Mouse (Mus musculus) ZHBTc4 (cell line): Measurements from ENCODE around the gene Mbtps1.

Experiments
- DNase-seq: peaks from one replicate; pipeline ENCODE4 v3.0.0-alpha.2; 2011; ENCODE audit warnings: low read depth, low spot score

Mbtps1 gene

DNA sequence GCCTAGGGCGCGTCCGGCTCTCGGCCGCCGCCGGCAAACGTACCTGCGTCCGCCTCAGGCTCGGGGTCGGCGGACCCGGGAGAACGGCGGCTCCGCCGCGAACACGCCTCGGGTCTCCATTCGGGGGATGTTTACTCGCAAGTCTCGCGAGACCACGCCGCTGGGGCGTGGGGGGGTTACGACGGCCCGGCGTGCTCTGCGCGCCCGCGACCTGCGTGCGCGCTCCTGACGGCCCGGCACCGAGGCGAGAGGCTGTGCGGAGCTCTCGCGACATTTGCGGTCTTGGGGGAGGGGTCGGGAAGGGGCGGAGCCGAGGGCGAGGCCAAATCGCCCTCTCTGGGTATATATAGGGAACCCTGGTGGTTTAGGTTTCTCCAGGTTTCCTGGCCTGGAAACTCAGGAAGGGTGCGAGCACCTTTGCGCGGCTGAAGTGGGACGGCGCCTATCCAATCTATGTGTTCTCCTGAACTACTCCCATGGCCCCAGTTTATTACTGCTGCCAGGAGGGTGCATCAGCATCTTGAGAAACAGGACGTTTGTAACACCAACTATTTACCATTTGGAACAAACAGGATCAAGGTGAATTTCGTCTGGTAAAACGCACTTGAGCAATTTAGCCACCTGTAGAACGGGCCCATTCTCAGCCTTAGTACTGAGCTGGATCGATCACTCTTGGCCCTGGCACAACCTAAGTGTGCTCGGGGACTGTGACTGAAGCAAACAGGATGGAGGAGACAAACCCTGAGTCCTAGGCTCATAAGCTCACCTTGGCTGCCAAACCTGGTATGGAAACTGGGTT, at the start of gene Mbtps1:
Gene Mbtps1, minus strand, starts transcription at position 133 of the 799 bp plus-strand sequence.
- peak; percentile 100 for DNase-seq

DNA sequence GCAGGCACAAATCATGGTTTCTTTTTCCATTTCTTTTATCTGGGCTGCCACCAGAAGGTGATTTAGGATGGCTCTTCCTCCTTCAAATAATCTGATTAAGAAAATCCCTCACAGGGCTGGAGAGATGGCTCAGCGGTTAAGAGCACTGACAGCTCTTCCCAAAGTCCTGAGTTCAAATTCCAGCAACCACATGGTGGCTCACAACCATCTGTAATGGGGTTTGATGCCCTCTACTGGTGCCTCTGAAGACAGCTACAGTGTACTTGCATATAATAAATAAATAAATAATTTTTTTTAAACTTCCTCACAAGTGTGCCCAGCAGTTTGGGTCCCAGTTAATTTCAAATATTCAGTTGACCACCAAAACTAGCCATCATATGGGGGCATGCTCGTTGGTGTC, 47.7 kb upstream of the Mbtps1 start:
- DNase-seq, result peak; percentile 47

DNA sequence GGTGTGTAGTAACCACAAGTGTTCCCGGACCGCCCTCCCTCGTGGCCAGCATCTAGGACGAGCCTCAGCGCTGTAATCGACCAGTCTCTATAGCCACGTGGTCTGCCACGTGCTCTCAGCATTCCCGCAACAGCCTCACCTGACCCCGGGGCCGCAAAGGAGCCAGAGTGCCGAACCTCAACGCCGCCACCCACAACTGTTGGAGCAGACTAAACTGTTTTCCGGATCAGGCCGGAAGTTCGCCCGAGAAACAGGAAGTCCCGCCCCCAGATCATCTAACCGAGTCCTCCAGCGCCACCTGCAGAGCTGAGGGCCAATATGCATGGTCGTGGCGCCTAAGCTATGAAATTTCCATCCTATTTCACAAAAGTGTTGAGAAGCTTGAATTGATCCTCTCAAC, 46.5 kb upstream of the Mbtps1 start, which contains the start of gene Taf1c:
Gene Taf1c, minus strand, starts transcription at position 227 of the 400 bp plus-strand sequence.
- DNase-seq, result peak; percentile 98

GRCm38 (mm10) chr8:119604398-119604803, 45.9 kb upstream of the Mbtps1 start:
- DNase-seq, result no peak

GRCm38 (mm10) chr8:119603771-119604170, 45.2 kb upstream of the Mbtps1 start:
- no peak for DNase-seq

DNA sequence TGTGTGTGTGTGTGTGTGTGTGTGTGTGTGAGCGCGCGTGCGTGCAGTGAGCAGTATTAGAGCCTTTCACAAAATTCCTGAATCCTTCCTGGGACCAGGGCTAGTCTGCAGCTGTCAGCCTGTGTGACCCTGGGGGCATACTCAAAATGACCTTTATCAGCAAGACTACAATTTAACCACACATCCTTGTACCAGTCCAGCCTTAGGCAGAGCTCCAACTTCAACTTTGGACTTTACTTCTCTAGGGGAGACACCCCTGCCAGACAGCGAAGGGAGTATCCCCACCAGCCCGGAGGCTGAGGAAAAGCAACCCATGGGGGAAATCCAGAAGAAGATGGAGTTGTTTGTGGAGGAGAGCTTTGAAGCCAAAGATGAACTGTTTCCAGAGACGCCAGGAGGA, 32.9 kb upstream of the Mbtps1 start:
- DNase-seq, result no peak

GRCm38 (mm10) chr8:119590348-119590747, 31.8 kb upstream of the Mbtps1 start:
- no peak for DNase-seq

GRCm38 (mm10) chr8:119588844-119589243, 30.3 kb upstream of the Mbtps1 start:
- no peak for DNase-seq

DNA sequence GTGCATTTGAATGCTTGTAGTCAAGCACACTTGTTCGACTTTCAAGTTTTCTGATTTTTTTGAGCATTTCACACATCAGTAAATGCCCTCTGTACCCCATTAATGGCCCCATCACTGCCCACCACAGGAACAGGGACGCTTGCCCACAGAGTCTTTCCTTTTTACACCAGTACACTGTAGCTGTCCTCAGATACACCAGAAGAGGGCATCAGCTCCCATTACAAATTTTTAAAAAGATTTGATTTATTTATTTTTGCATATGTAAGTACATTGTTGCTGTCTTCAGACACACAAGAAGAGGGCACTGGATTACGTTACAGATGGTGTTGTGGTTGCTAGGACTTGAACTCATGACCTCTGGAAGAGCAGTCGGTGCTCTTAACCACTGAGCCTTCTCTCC, 29.8 kb upstream of the Mbtps1 start:
- DNase-seq, result no peak

- peak; percentile 66 for DNase-seq
Observed at GRCm38 (mm10) chr8:119585901-119586300, 27.4 kb upstream of the Mbtps1 start.

GRCm38 (mm10) chr8:119580441-119581161, 22.1 kb upstream of the Mbtps1 start:
- DNase-seq, result no peak

GRCm38 (mm10) chr8:119579096-119579495, 20.6 kb upstream of the Mbtps1 start:
- no peak for DNase-seq

DNA sequence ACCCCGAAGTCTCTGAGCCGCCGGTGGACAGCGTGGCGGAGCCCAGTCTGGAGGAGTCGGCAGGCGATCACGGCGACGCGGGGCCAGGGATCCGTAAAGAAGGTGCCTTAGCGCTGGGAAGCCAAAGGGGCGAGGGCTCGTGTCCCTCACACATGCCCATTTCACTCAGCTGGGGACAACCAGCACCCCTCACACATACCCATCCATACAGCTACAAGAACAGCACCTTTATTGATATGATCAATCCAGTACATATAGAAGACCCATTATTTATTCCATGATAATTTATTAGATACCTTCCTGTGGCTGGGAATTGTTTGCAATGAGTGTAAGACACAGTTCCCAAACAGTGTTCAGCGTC, 16.8 kb upstream of the Mbtps1 start:
- DNase-seq, result no peak

DNA sequence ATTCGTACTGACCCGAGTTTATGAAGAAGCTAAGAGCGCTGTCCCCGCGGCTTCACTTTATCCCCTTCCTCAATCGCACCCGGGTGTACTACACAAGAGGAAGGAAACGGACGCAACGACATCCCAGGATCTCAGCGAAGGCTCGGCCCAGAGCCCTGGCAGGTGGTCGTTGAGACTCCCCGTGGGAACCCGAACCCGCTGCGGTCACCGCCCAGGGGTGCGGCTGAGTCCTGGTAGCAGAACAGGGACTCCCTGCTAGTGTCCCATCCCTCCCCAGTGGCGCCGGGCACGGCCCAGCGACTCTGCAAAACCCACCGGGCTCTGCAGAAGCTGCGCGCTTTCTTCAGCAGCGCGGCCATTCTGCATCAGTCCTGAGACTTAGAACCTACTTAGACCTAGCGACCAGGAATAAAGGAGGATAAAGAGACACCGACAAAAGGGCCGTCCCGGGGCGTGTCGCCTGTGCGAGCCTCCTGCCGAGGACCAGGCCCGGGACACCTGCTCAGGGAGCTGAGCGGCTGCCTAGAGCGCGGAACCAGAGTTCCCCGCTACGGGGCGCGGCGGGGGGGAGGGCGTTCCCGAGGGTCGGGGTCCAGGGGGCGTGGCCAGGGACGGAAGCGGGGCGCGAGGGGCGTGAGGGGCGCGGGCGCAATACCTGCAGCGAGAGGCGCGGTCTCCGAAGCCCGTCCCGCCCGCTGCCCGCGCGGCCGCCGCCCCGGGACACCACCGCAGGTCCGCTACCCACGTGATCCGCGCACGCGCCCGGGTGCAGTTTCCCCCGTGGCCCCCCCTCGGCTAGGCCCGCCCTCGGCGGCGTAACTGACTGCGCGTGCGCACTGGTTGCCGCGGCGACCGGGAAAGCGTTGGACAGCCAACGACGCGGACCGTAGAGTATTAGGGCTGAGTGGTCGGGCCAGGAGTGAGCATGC, 16.2 kb upstream of the Mbtps1 start, which contains the start of the genes Hsdl1 and Dnaaf1:
Gene Hsdl1, minus strand, starts transcription at position 747 of the 929 bp plus-strand sequence.
Gene Dnaaf1, plus strand, starts transcription at position 799 of the 929 bp plus-strand sequence.
- peak; percentile 97 for DNase-seq

DNA sequence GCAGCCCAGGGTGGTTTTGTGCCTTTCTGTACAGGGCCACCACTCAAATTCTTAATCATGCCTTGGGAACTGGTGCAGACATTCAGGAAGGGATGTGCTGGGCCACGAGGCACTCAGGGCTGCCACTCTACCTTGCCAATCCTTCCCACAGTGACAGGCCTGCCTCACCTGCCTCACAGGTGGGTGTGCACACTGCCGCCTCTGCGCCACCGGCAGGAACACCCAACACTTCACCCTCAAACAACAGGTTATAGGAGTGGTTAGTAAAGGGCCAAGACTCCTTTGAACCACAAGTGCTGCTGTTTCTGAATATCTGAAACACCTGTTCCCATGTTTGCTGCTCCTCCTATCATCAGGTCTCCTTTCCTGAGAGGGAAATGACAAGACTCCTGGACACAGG, 13.9 kb upstream of the Mbtps1 start:
- DNase-seq, result no peak

DNA sequence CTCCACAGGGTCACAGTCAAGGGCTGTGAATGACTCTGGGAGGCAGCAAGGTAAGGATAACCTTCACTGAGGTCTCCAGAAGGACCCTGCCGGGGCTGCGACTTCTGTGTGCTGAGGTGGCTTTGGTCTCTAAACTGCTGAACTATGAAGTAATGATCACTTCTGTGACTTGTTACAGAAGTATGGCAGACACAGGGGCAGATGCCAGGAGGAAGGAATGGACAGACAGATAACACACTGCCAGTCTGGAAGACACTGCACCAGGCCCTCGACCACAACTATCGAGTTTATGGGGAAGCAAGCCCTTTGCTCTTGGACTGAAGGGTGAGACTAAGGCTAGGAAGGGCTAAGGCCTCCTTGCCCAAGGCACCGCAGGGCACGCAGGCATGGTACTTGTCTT, 12.6 kb upstream of the Mbtps1 start:
- no peak for DNase-seq

DNA sequence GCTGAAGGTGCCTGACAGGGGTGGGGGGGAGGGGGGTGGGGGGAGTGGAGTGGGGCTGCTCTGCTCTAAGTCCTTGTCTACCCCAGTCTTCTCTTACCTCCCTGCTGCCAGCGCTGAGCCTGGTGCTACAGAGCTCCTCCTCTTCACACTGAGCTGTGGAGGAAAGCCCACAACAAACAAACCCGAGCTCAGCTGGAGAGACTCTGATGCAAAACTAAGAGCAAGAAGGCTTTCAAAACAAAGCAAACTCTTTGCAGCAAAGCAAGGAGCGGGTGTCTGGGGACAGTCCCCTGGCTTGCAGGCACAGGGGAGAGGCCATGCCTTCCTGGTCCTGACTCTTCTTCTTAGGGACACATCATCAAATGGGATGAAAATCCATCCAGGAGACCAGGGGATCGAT, 11.3 kb upstream of the Mbtps1 start:
- no peak for DNase-seq

DNA sequence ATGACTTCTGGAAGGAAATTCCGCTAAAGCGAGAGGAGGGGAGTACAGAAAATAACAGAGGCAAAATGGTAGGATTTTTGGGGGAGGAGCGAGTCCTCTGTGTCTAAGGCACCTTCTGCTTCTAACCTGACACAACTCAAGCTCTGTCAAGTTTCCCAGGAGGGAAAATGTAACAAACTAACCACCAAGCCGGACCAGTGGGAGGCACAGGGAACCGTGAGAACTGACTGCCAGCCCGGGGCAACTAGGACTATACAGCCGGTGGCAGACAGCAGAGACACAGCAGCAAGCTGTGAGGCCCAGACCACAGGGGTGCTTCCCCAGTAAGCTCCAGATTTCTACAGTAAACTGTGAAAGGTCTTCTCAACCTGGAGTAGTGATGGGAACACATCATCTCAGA, 10.4 kb upstream of the Mbtps1 start:
- DNase-seq, result no peak

DNA sequence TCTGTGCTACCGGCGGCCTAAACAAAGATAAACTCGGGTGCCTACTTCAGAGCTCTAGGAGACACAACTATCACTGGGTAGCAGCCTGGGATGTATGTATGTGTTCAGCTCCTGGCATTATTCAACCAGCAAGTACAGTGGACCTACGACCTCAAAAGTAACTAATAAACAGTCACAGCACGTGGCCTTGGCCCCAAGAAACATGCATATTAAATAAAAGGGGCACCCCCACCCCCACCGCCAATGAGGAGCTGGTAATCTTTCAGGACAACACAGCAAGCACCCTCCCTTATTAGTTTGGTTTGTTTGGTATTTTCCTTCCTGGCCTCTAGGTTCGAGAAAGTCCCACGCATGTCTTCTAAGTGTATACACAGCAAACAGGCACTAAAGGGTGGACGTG, 9.7 kb upstream of the Mbtps1 start:
- no peak for DNase-seq

- DNase-seq, result peak; percentile 91
Observed at GRCm38 (mm10) chr8:119566367-119566766, 7.8 kb upstream of the Mbtps1 start.

DNA sequence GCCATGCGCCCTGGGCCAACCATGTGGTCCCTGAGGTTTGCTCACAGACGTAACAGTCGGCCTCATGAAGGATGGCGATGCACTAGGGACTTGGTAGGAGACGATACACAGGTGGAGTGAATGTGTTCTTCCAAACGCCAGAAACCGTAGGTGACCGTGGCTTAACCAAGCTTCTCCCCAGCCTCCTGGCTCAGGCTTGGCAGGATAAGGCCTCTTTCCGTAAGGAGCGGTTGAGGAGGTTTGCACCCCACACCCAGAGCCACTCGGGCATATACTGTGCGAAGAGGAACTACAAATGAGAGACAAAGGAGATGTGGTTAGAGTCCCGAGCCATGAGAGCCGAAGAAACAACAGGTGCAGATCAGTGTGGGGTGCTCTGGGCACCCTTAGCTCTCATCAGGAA, 5.3 kb upstream of the Mbtps1 start:
- DNase-seq, result no peak

GRCm38 (mm10) chr8:119559402-119559720, 826 bp upstream of the Mbtps1 start:
- no peak for DNase-seq
